ENCODE assay signal across 18 mouse cellular contexts in genomic region chr10:13974472-13974871, GRCm38 (mm10). TPM values are rescaled to one million over a fixed set of nuclear protein-coding genes. Genes with fewer than 3 reads are reported as not detected.
DNase-seq lines count a peak whose midpoint lies in the region; ATAC-seq lines count a peak whose summit lies in the region.
"Had no signal": no experiment of that assay in that cellular context is flagged by ENCODE, and none has a peak within 500 bp of the region (broad histone marks: within the 10 kb centered on the region; RNA-seq: fewer than 3 reads in every experiment).

No protein-coding gene starts in this region.

- H3K36me3 ChIP-seq in heart, embryonic 16.5 days (ENCODE audit: control insufficient read depth, insufficient read depth) = no peaks in the 10 kb centered on the region

- H3K4me2 ChIP-seq in heart, embryonic 16.5 days (ENCODE audit: low read depth, low read length) = peak overlapping the region; percentile 39; the same call in 1 of the 2 replicates
- H3K4me2 ChIP-seq: hindbrain, embryonic 14.5 days; liver, embryonic 11.5 days had no signal

- H3K4me1 ChIP-seq in heart, embryonic 16.5 days (ENCODE audit: control insufficient read depth, insufficient read depth, low read length) = peaks cover 32% of the 10 kb centered on the region

- H3K9me3 ChIP-seq in heart, embryonic 16.5 days (replicated peaks; ENCODE audit: control insufficient read depth, low read length) = no peaks in the 10 kb centered on the region

- H3K27me3 ChIP-seq in heart, embryonic 16.5 days (ENCODE audit: control insufficient read depth, insufficient read depth, low read length) = no peaks in the 10 kb centered on the region

- intact Hi-C loops in heart, postnatal 14 days (cut with DNase I) = no loop called here

- WGBS in heart, embryonic 16.5 days = 27% methylated on average over 7 of the region's 7 CpGs

- no peak overlapping the region for H3K27ac ChIP-seq in heart, embryonic 16.5 days (ENCODE audit: low read length)
- H3K27ac ChIP-seq: hindbrain, embryonic 14.5 days had no signal

- no peak; the same call in 1 of the 2 replicates for ATAC-seq in heart, embryonic 16.5 days (replicated peaks; ENCODE audit: extremely low read depth, insufficient read depth, low FRiP score)

- no peak overlapping the region for H3K9ac ChIP-seq in heart, embryonic 16.5 days (ENCODE audit: low read length)
- H3K9ac ChIP-seq: hindbrain, embryonic 14.5 days had no signal

- peak; percentile 13 to 35 for DNase-seq in cerebellum, postnatal 14 days
- DNase-seq in cerebellum, postnatal 36 days = no peak
- DNase-seq in heart, adult 18-20 months = peak; percentile 34 to 35
- no peak for DNase-seq in heart, postnatal 14 days
- DNase-seq in adipocyte (ENCODE audit: low spot score) = peak; percentile 30
- DNase-seq in adrenal gland, adult 2 months = no peak
- DNase-seq in embryo, embryonic 10 days (ENCODE audit: low spot score) = no peak
- DNase-seq: adrenal gland, postnatal 10 days; cerebellum, adult 11 months; kidney, adult 8-10 months; kidney, postnatal 14 days; lung, adult 2 months; lung, postnatal 36 days; right cerebral cortex, postnatal 4 days; thymus, postnatal 14 days had no signal

- no peak overlapping the region for H3K4me3 ChIP-seq in heart, embryonic 16.5 days (ENCODE audit: low read length)

RNA-seq across cellular contexts. Expression of gene Hivep2, which starts 8.6 kb away (rescaled TPM):
- total RNA-seq in heart, adult 18-20 months (2021) = 10 to 100 TPM; 18.4 to 18.8 TPM
- total RNA-seq in heart, postnatal 14 days (2021) = 10 to 100 TPM; 28.1 to 28.8 TPM
- 5.1 and 5.7 TPM in 2 replicates for polyA plus RNA-seq in heart, embryonic 16.5 days (2015; fragmentation: Nextera tagmentation; extraction: Ambion mirVana)
- 10 to 100 TPM; 27.9 to 46.0 TPM for total RNA-seq in adrenal gland, adult 2 months (2021)
- polyA plus RNA-seq in adrenal gland, adult 2 months (2012; rRNA removed) = 4.8 and 5.5 TPM in 2 replicates

Comparison
In these comparisons a context has a peak if more than half of its experiments do, and no peak if none do; other contexts are left out.
1. DNase-seq: peak in cerebellum, postnatal 14 days (2 of 2), heart, adult 18-20 months (2 of 2) and adipocyte (single experiment); none in cerebellum, postnatal 36 days (0 of 2), heart, postnatal 14 days (0 of 2), adrenal gland, adult 2 months (single experiment) and embryo, embryonic 10 days (single experiment).